Mouse (Mus musculus) small intestine, adult 2 months (tissue): ENCODE results near the gene Igflr1.

Experiments used
- CTCF ChIP-seq: fragments of 200-500 bp; IDR thresholded peaks from 2 replicates; pipeline ENCODE4 v1.5.1; 2012; ENCODE audit warnings: low read depth, mild to moderate bottlenecking, control low read depth, inconsistent platforms, low read length, moderate library complexity, mixed read lengths; ENCODE audit not compliant: insufficient replicate concordance, insufficient read length; ENCODE audit errors: extremely low read depth
- POLR2A ChIP-seq: fragments of 200-500 bp; IDR thresholded peaks from 2 replicates; pipeline ENCODE4 v1.6.1; 2012; ENCODE audit warnings: low read depth, mild to moderate bottlenecking, control low read depth, inconsistent platforms, low read length, moderate library complexity

DNA sequence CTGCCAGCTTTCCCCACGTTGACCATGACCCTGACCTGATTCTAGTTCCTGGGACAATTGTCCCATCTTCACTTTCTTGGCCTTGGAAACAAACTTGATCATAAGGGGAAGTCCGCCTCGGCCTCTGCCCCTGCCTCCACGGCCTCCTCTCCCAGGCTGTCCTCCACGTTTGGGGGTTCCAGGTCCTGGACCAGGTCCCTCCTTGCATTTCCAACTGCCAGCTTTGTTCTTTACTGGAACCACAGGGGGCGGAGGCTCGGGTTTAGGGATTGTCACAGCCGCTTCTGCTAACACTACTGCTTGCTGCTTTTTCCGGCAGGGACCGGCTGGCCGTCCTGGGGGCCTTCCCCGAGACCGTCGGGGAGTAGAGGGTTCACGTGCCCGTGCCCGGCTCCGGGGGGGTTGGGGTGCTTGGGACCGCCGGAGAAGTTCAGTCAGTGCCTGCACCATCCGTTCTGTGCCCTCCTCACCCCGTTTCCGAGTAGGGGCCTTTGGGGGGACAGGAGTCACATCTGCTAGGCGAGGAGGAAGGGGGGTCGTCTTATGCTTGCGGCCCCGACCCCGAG lies 21.3 kb downstream of the Igflr1 start:
- no peak for TF ChIP-seq CTCF
- TF ChIP-seq POLR2A = no peak
